Mouse (Mus musculus): ENCODE data around the gene Rfx5. TPM values are rescaled to one million over a fixed set of nuclear protein-coding genes. Genes with fewer than 3 reads are reported as not detected.

Gene Rfx5
- polyA plus RNA-seq (2012; rRNA removed) = 4.1 and 4.3 TPM in 2 replicates

GRCm38 (mm10) chr3:94953764-94954616 lies at the start of gene Rfx5:
TSS of gene Rfx5 (plus strand) at chr3:94954075.

GRCm38 (mm10) chr3:94932809-94933564 lies 20.9 kb upstream of the Rfx5 start, which contains the start of gene Selenbp1:
TSS of gene Selenbp1 (plus strand) at chr3:94933056.

GRCm38 (mm10) chr3:94974528-94975422 lies 20.9 kb downstream of the Rfx5 start, which contains the start of gene Pi4kb:
TSS of gene Pi4kb (plus strand) at chr3:94974731.

Other genes starting within 250 kb of the Rfx5 start
- 4.8 and 5.6 TPM in 2 replicates for gene Cgn, start 167.6 kb upstream of the Rfx5 start, polyA plus RNA-seq (2012; rRNA removed)
- 6.1 and 6.5 TPM in 2 replicates for gene Pogz, start 116.5 kb upstream of the Rfx5 start, polyA plus RNA-seq (2012; rRNA removed)
- gene Psmb4, start 67.1 kb upstream of the Rfx5 start, polyA plus RNA-seq (2012; rRNA removed) = 83.0 and 143 TPM in 2 replicates
- 49.6 and 61.7 TPM in 2 replicates for gene Selenbp1, start 21.0 kb upstream of the Rfx5 start, polyA plus RNA-seq (2012; rRNA removed)
- gene Pi4kb, start 20.7 kb downstream of the Rfx5 start, polyA plus RNA-seq (2012; rRNA removed) = 8.6 and 9.2 TPM in 2 replicates
- 10.5 and 12.5 TPM in 2 replicates for gene Zfp687, start 61.4 kb downstream of the Rfx5 start, polyA plus RNA-seq (2012; rRNA removed)
- gene Psmd4, start 88.5 kb downstream of the Rfx5 start, polyA plus RNA-seq (2012; rRNA removed) = 44.5 and 46.3 TPM in 2 replicates
- 6.3 and 7.3 TPM in 2 replicates for gene Pip5k1a, start 152.9 kb downstream of the Rfx5 start, polyA plus RNA-seq (2012; rRNA removed)
- gene Vps72, start 156.9 kb downstream of the Rfx5 start, polyA plus RNA-seq (2012; rRNA removed) = 31.7 and 34.4 TPM in 2 replicates
- 0.68 and 1.2 TPM in 2 replicates for gene Tmod4, start 170.4 kb downstream of the Rfx5 start, polyA plus RNA-seq (2012; rRNA removed)
- gene Scnm1, start 179.9 kb downstream of the Rfx5 start, polyA plus RNA-seq (2012; rRNA removed) = 10.4 and 15.6 TPM in 2 replicates
- gene Lysmd1, start 180.0 kb downstream of the Rfx5 start, polyA plus RNA-seq (2012; rRNA removed) = 2.4 and 2.5 TPM in 2 replicates
- 1.6 and 5.7 TPM in 2 replicates for gene Tnfaip8l2, start 188.3 kb downstream of the Rfx5 start, polyA plus RNA-seq (2012; rRNA removed)
- 4.5 and 6.8 TPM in 2 replicates for gene Sema6c, start 206.4 kb downstream of the Rfx5 start, polyA plus RNA-seq (2012; rRNA removed)